Mouse (Mus musculus): ENCODE results near the gene Camk1g.

The Camk1g gene

GRCm38 (mm10) chr1:193370096-193370495 is at the start of gene Camk1g:
TSS of gene Camk1g (minus strand) at chr1:193370298.
- no peak for DNase-seq (ENCODE audit: inconsistent ontology term)

GRCm38 (mm10) chr1:193419168-193419567 is 49.1 kb upstream of the Camk1g start:
- DNase-seq (ENCODE audit: inconsistent ontology term) = no peak

GRCm38 (mm10) chr1:193418656-193419055 is 48.6 kb upstream of the Camk1g start:
- no peak for DNase-seq (ENCODE audit: inconsistent ontology term)

GRCm38 (mm10) chr1:193414067-193414466 is 44.0 kb upstream of the Camk1g start:
- DNase-seq (ENCODE audit: inconsistent ontology term) = no peak

GRCm38 (mm10) chr1:193413368-193414000 is 43.4 kb upstream of the Camk1g start:
- peak; percentile 24 for DNase-seq (ENCODE audit: inconsistent ontology term)

GRCm38 (mm10) chr1:193407487-193407886 is 37.4 kb upstream of the Camk1g start:
- no peak for DNase-seq (ENCODE audit: inconsistent ontology term)

GRCm38 (mm10) chr1:193406059-193406642 is 36.1 kb upstream of the Camk1g start:
- DNase-seq (ENCODE audit: inconsistent ontology term) = no peak

GRCm38 (mm10) chr1:193401695-193402094 is 31.6 kb upstream of the Camk1g start:
- no peak for DNase-seq (ENCODE audit: inconsistent ontology term)

- DNase-seq (ENCODE audit: inconsistent ontology term) = peak; percentile 30
These were observed 30.2 kb upstream of the Camk1g start for GRCm38 (mm10) chr1:193400348-193400747.

- peak; percentile 11 for DNase-seq (ENCODE audit: inconsistent ontology term)
These were observed 28.8 kb upstream of the Camk1g start for GRCm38 (mm10) chr1:193398728-193399437.

GRCm38 (mm10) chr1:193397109-193397508 is 27.0 kb upstream of the Camk1g start:
- DNase-seq (ENCODE audit: inconsistent ontology term) = no peak

- DNase-seq (ENCODE audit: inconsistent ontology term) = no peak
These were observed 22.2 kb upstream of the Camk1g start for GRCm38 (mm10) chr1:193392266-193392665.

- peak; percentile 61 for DNase-seq (ENCODE audit: inconsistent ontology term)
These were observed 19.9 kb upstream of the Camk1g start for GRCm38 (mm10) chr1:193390004-193390403.

GRCm38 (mm10) chr1:193389505-193389904 is 19.4 kb upstream of the Camk1g start:
- peak; percentile 80 for DNase-seq (ENCODE audit: inconsistent ontology term)

GRCm38 (mm10) chr1:193387241-193387640 is 17.1 kb upstream of the Camk1g start:
- peak; percentile 67 for DNase-seq (ENCODE audit: inconsistent ontology term)

GRCm38 (mm10) chr1:193386136-193386535 is 16.0 kb upstream of the Camk1g start:
- DNase-seq (ENCODE audit: inconsistent ontology term) = peak; percentile 78

- no peak for DNase-seq (ENCODE audit: inconsistent ontology term)
These were observed 12.9 kb upstream of the Camk1g start for GRCm38 (mm10) chr1:193382841-193383462.

- no peak for DNase-seq (ENCODE audit: inconsistent ontology term)
These were observed 12.3 kb upstream of the Camk1g start for GRCm38 (mm10) chr1:193382435-193382834.

- DNase-seq (ENCODE audit: inconsistent ontology term) = no peak
These were observed 11.7 kb upstream of the Camk1g start for GRCm38 (mm10) chr1:193381597-193382404.

GRCm38 (mm10) chr1:193380877-193381276 is 10.8 kb upstream of the Camk1g start:
- no peak for DNase-seq (ENCODE audit: inconsistent ontology term)

GRCm38 (mm10) chr1:193379634-193380033 is 9.5 kb upstream of the Camk1g start:
- no peak for DNase-seq (ENCODE audit: inconsistent ontology term)

All from Muller cell, postnatal 12 days (primary cell).